Mouse (Mus musculus) liver, postnatal 0 days (tissue): ENCODE measurements at regions not wholly inside any gene's neighbourhood (a gene's known extent, or its start where the extent isn't known, plus 50 kb on each side); places are given as distances from the start of the nearest gene placed in this dataset.

Source experiments
- CTCF ChIP-seq: sonication (generic); IDR thresholded peaks from 2 replicates; pipeline ENCODE4 v1.5.1; 2016; ENCODE audit warnings: antibody characterized with exemption, low read depth
- EP300 ChIP-seq: IDR thresholded peaks from 2 replicates; pipeline ENCODE4 v1.6.1; 2016; ENCODE audit warnings: antibody characterized with exemption, low read depth, mild to moderate bottlenecking

GRCm38 (mm10) chr3:103429227-103429788 is 145.7 kb upstream of the Syt6 start:
- TF ChIP-seq CTCF (peak; percentile 64), EP300 (no peak)
